Mouse (Mus musculus): ENCODE results near the gene Pld3.

- TF ChIP-seq CTCF (IDR thresholded peaks at IDR 0.05; ENCODE audit: low read depth, low read length): no peak
- no peak for TF ChIP-seq POLR2A (IDR thresholded peaks at IDR 0.05; ENCODE audit: insufficient read depth, low read length)
- no peak for TF ChIP-seq EP300 (IDR thresholded peaks at IDR 0.05; ENCODE audit: insufficient read depth, low read depth, low read length)
Measured at GRCm38 (mm10) chr7:27544675-27545370, 8.2 kb downstream of the Pld3 start.

Data from ES-Bruce4 (cell line).